25 mouse cellular contexts compared by ENCODE assay signal in the genomic region with DNA sequence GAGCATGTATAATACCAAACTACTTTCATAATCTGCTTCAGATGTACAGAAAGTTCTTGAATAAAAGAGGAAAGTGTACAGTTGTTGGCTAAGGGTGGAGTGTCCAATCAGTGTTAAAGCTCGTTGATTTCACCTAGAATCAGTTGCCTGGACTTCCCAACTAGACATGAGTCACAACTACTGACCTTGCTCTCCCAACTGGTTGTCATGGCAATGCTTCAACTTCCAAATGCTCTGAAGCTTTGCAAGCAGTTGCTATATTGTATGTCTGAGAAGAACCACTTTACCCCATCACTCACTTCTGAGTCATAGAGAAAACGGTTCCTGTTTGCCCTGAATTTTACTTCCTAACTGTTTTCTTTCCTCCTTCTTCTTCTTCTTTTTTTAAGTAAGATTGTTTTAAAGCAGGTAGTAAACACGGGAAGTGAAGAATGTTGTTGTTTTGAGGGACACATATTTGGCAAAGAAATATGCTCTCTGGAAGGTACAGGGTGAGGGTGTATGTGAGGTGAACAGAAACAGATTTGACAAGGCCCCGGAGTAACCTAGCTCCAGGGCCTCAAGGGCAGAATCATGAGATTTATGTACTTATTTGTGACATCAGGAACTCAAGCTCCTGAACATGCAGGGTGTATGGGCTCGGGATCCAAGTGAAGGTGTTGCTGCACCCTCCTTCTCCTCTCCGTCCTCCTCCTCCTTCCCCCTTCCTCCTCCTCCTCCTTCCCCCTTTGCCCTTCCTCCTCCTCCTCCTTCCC. TPM values are rescaled to one million over a fixed set of nuclear protein-coding genes. Genes with fewer than 3 reads are reported as not detected.
DNase-seq lines count a peak whose midpoint lies in the region; ATAC-seq and TF ChIP-seq lines count a peak whose summit lies in the region.
"Had no signal": no experiment of that assay in that cellular context is flagged by ENCODE, and none has a peak within 500 bp of the region (broad histone marks: within the 10 kb centered on the region; RNA-seq: fewer than 3 reads in every experiment).

No protein-coding gene starts in this region.

- H3ac ChIP-seq in myocyte (ENCODE audit: control insufficient read depth, insufficient read length) = no peak overlapping the region

- no peak for TF ChIP-seq EP300 in lung, postnatal 0 days (IDR thresholded peaks at IDR 0.05)

- peak; percentile 25; the same call in 1 of the 2 replicates for ATAC-seq in lung, postnatal 0 days
- ATAC-seq: CD4-positive, CD25-positive, alpha-beta regulatory T cell, adult 4 months; forebrain, embryonic 15.5 days; hindbrain, embryonic 16.5 days; intestine, embryonic 15.5 days; midbrain, embryonic 16.5 days had no signal

- H3K27me3 ChIP-seq in lung, postnatal 0 days (replicated peaks; ENCODE audit: insufficient read depth, low read length) = no peaks in the 10 kb centered on the region
- H3K27me3 ChIP-seq in myocyte (ENCODE audit: control insufficient read depth, insufficient read depth, insufficient read length) = no peaks in the 10 kb centered on the region
- H3K27me3 ChIP-seq: forebrain, embryonic 15.5 days; intestine, embryonic 15.5 days; liver, embryonic 13.5 days; stomach, embryonic 15.5 days had no signal

- no peak overlapping the region for H3K9ac ChIP-seq in lung, postnatal 0 days (replicated peaks; ENCODE audit: low read depth)
- H3K9ac ChIP-seq: forebrain, embryonic 15.5 days; intestine, embryonic 15.5 days; limb, embryonic 13.5 days; liver, embryonic 13.5 days; lung, embryonic 14.5 days; stomach, embryonic 15.5 days had no signal

- no peaks in the 10 kb centered on the region for H3K4me1 ChIP-seq in lung, postnatal 0 days (ENCODE audit: insufficient read depth, low read depth, low read length)
- H3K4me1 ChIP-seq: forebrain, embryonic 15.5 days; intestine, embryonic 15.5 days; liver, embryonic 13.5 days; midbrain, embryonic 10.5 days; stomach, embryonic 15.5 days had no signal

- peak; percentile 21 for DNase-seq in lung, postnatal 0 days (ENCODE audit: low spot score)
- no peak for DNase-seq in lung, postnatal 36 days
- DNase-seq in NIH3T3 (ENCODE audit: low read depth) = peak; percentile 90
- DNase-seq in adrenal gland, postnatal 14 days = peak; percentile 68
- no peak for DNase-seq in cerebellum, adult 11-12 months
- no peak for DNase-seq in kidney, postnatal 36 days
- DNase-seq: cerebellum, adult 9-10 months; gastrocnemius, postnatal 14 days; kidney, adult 8-10 months; kidney, postnatal 4 days; liver, embryonic 13.5 days; lung, embryonic 14.5 days; right cerebral cortex, adult 18-20 months; right cerebral cortex, postnatal 4 days; thymus, adult 18-20 months had no signal

- no peaks in the 10 kb centered on the region for H3K79me2 ChIP-seq in myocyte (ENCODE audit: control insufficient read depth, insufficient read depth)

- WGBS in lung, postnatal 0 days = 47% methylated on average over 6 of the region's 6 CpGs

- no peak for TF ChIP-seq POLR2A in myocyte (IDR thresholded peaks at IDR 0.05; ENCODE audit: insufficient read length, low read depth)

- H3K36me3 ChIP-seq in lung, postnatal 0 days (ENCODE audit: insufficient read depth, low read length) = no peaks in the 10 kb centered on the region
- H3K36me3 ChIP-seq in myocyte (ENCODE audit: control insufficient read depth, insufficient read depth) = no peaks in the 10 kb centered on the region
- H3K36me3 ChIP-seq: forebrain, embryonic 15.5 days; intestine, embryonic 15.5 days; limb, embryonic 13.5 days; liver, embryonic 13.5 days; midbrain, embryonic 10.5 days; stomach, embryonic 15.5 days had no signal

- no peak for TF ChIP-seq CTCF in lung, postnatal 0 days (IDR thresholded peaks at IDR 0.05)

- H3K27ac ChIP-seq in lung, postnatal 0 days (ENCODE audit: low read length) = no peak overlapping the region
- H3K27ac ChIP-seq: forebrain, embryonic 15.5 days; intestine, embryonic 15.5 days; limb, embryonic 13.5 days; liver, embryonic 13.5 days; midbrain, embryonic 10.5 days; stomach, embryonic 15.5 days had no signal

- no peak overlapping the region for H3K4me3 ChIP-seq in lung, postnatal 0 days (ENCODE audit: low read depth, low read length)
- H3K4me3 ChIP-seq in myocyte = no peak overlapping the region
- H3K4me3 ChIP-seq: forebrain, embryonic 15.5 days; intestine, embryonic 15.5 days; limb, embryonic 13.5 days; liver, embryonic 13.5 days; midbrain, embryonic 10.5 days; stomach, embryonic 15.5 days had no signal

- H3K4me2 ChIP-seq in lung, postnatal 0 days (replicated peaks; ENCODE audit: low read depth, low read length) = no peak overlapping the region
- H3K4me2 ChIP-seq in myocyte (ENCODE audit: low read depth) = peak overlapping the region; percentile 31
- H3K4me2 ChIP-seq: forebrain, embryonic 15.5 days; intestine, embryonic 15.5 days; limb, embryonic 13.5 days; liver, embryonic 13.5 days; lung, embryonic 14.5 days; stomach, embryonic 15.5 days had no signal

- no peaks in the 10 kb centered on the region for H3K9me3 ChIP-seq in lung, postnatal 0 days (ENCODE audit: low read length)
- H3K9me3 ChIP-seq: forebrain, embryonic 15.5 days; intestine, embryonic 15.5 days; limb, embryonic 13.5 days; liver, embryonic 13.5 days; midbrain, embryonic 10.5 days; stomach, embryonic 15.5 days had no signal

TF ChIP-seq in myocyte, 11 proteins besides CTCF, POLR2A, EP300 and RAD21:
- TF ChIP-seq POLR2AphosphoS2 (IDR thresholded peaks at IDR 0.05; ENCODE audit: insufficient read length, low read depth) = no peak
- no peak for TF ChIP-seq USF1 (IDR thresholded peaks at IDR 0.05; ENCODE audit: low read depth)
- TF ChIP-seq SRF (IDR thresholded peaks at IDR 0.05; ENCODE audit: control insufficient read depth, insufficient read length, low read depth) = no peak
- 0 out of 2 replicates have a peak, but pooled peaks have one; percentile 15 for TF ChIP-seq CEBPB (IDR thresholded peaks at IDR 0.05; ENCODE audit: insufficient read depth, poor library complexity, severe bottlenecking)
- TF ChIP-seq E2F4 (IDR thresholded peaks at IDR 0.05; ENCODE audit: insufficient read depth) = no peak
- no peak for TF ChIP-seq MYOD1 (IDR thresholded peaks at IDR 0.05; ENCODE audit: control insufficient read depth in 1 of 3, insufficient read length in 2 of 3, low read depth in 2 of 3)
- TF ChIP-seq TCF3 (IDR thresholded peaks at IDR 0.05; ENCODE audit: insufficient read length, low read depth) = no peak
- no peak for TF ChIP-seq MYOG (IDR thresholded peaks at IDR 0.05; ENCODE audit: control insufficient read depth in 1 of 3, insufficient read depth in 1 of 3, insufficient read length in 2 of 3, low read depth in 2 of 3)

RNA-seq across cellular contexts. Expression of a gene that starts 32.1 kb away (rescaled TPM):
- 0.57 and 0.81 TPM in 2 replicates for polyA plus RNA-seq in lung, postnatal 0 days (2015; fragmentation: Nextera tagmentation; extraction: Ambion mirVana)
- 0.59 and 1.0 TPM in 2 replicates for total RNA-seq in adrenal gland, postnatal 14 days (2021)
- polyA plus RNA-seq in myocyte (2012; fragmentation: generic; extraction: Trizol) = 0.97 TPM
- total RNA-seq: hematopoietic stem cell, adult 5-6 weeks had no signal
- polyA plus RNA-seq: CD4-positive, CD25-positive, alpha-beta regulatory T cell, adult 4 months had no signal

Comparison
In these comparisons a context has a peak if more than half of its experiments do, and no peak if none do; other contexts are left out.
1. DNase-seq: peak in lung, postnatal 0 days (single experiment), NIH3T3 (single experiment) and adrenal gland, postnatal 14 days (single experiment); none in lung, postnatal 36 days (single experiment), cerebellum, adult 11-12 months (single experiment) and kidney, postnatal 36 days (0 of 2).